Mouse (Mus musculus) stomach, embryonic 16.5 days (tissue): Measurements from ENCODE around the gene Slc16a5. TPM values are rescaled to one million over a fixed set of nuclear protein-coding genes. Genes with fewer than 3 reads are reported as not detected.

Experiments used
- ATAC-seq: fragments of 200-750 bp; cut with Nextera tagmentation; 2 replicates; pipeline ENCODE4 v1.8.0; 2017; ENCODE audit warnings: moderate number of reproducible peaks, moderate TSS enrichment; ENCODE audit not compliant: insufficient read depth, low FRiP score
- H3K27ac ChIP-seq: fragments of 300-500 bp; sonication (generic); 2 replicates; pipeline ENCODE4 v1.5.1; 2014; ENCODE audit warnings: low read length
- H3K27me3 ChIP-seq: fragments of 300-500 bp; sonication (generic); 2 replicates; pipeline ENCODE4 v1.6.1; 2014; ENCODE audit warnings: low read length, control low read depth, mixed read lengths; ENCODE audit not compliant: control insufficient read depth, insufficient read depth
- H3K36me3 ChIP-seq: fragments of 300-500 bp; sonication (generic); 2 replicates; pipeline ENCODE4 v1.6.1; 2014; ENCODE audit warnings: low read length; ENCODE audit not compliant: control insufficient read depth, insufficient read depth
- H3K4me1 ChIP-seq: fragments of 300-500 bp; sonication (generic); 2 replicates; pipeline ENCODE4 v1.6.1; 2014; ENCODE audit warnings: low read length, control low read depth, mixed read lengths; ENCODE audit not compliant: control insufficient read depth, insufficient read depth
- H3K4me2 ChIP-seq: fragments of 300-500 bp; sonication (generic); 2 replicates; pipeline ENCODE4 v1.6.1; 2014; ENCODE audit warnings: low read depth, low read length, mixed read lengths
- H3K4me3 ChIP-seq: fragments of 300-500 bp; sonication (generic); replicated peaks from 2 replicates; pipeline ENCODE4 v1.5.1; 2014; ENCODE audit warnings: mild to moderate bottlenecking, low read length
- H3K9ac ChIP-seq: fragments of 300-500 bp; sonication (generic); 2 replicates; pipeline ENCODE4 v1.6.1; 2014; ENCODE audit warnings: low read length
- H3K9me3 ChIP-seq: fragments of 300-500 bp; sonication (generic); replicated peaks from 2 replicates; pipeline ENCODE4 v1.6.1; 2016; ENCODE audit warnings: low read length, control low read depth; ENCODE audit not compliant: control insufficient read depth
- WGBS: fragments of 180-500 bp; shearing (Covaris S2); extraction: QIAGEN DNeasy Blood & Tissue Kit; methylation state at CpG from one replicate; pipeline ENCODE4 v1.1.7; 2014; 5-methylcytosine and 5-hydroxymethylcytosine counted together
- polyA plus RNA-seq: library from polyadenylated mRNA; unstranded; fragments of >200 nt; fragmentation: Nextera tagmentation; extraction: Ambion mirVana; gene quantifications from 2 replicates; pipeline ENCODE4 v1.2.1, GENCODE M21; 2015

The Slc16a5 gene
- polyA plus RNA-seq, 1 experiment from 2014 or later = 3.7 TPM

- no peaks in the 10 kb centered on the region for H3K27me3 ChIP-seq
- no peak overlapping the region for H3K9ac ChIP-seq
- H3K4me3 ChIP-seq = no peak overlapping the region
- peaks cover 13% of the 10 kb centered on the region for H3K36me3 ChIP-seq
- no peaks in the 10 kb centered on the region; the same call in 1 of the 2 replicates for H3K4me1 ChIP-seq
- 43% methylated on average over 20 of the region's 20 CpGs for WGBS
- peak; percentile 63; the same call in 1 of the 2 replicates for ATAC-seq
- no peaks in the 10 kb centered on the region for H3K9me3 ChIP-seq
- peak overlapping the region; percentile 3; the same call in 1 of the 2 replicates for H3K4me2 ChIP-seq
- H3K27ac ChIP-seq = peak overlapping the region; percentile 48
These were observed 34.6 kb upstream of the Slc16a5 start for GRCm38 (mm10) chr11:115427482-115428331.

- 82% methylated on average over 7 of the region's 7 CpGs for WGBS
- no peak overlapping the region for H3K4me2 ChIP-seq
- peaks cover 13% of the 10 kb centered on the region for H3K36me3 ChIP-seq
- no peak overlapping the region for H3K4me3 ChIP-seq
- H3K9me3 ChIP-seq = no peaks in the 10 kb centered on the region
- no peak overlapping the region for H3K27ac ChIP-seq
- H3K4me1 ChIP-seq = no peaks in the 10 kb centered on the region; the same call in 1 of the 2 replicates
- no peaks in the 10 kb centered on the region for H3K27me3 ChIP-seq
- no peak overlapping the region for H3K9ac ChIP-seq
- no peak for ATAC-seq
These were observed 33.0 kb upstream of the Slc16a5 start for GRCm38 (mm10) chr11:115429307-115429706.

- peaks cover 13% of the 10 kb centered on the region for H3K36me3 ChIP-seq
- H3K4me2 ChIP-seq = no peak overlapping the region
- no peak for ATAC-seq
- H3K4me1 ChIP-seq = peaks cover 2% of the 10 kb centered on the region
- no peaks in the 10 kb centered on the region for H3K27me3 ChIP-seq
- no peak overlapping the region for H3K4me3 ChIP-seq
- no peak overlapping the region for H3K27ac ChIP-seq
- H3K9ac ChIP-seq = no peak overlapping the region
- WGBS = 95% methylated on average over 6 of the region's 6 CpGs
- H3K9me3 ChIP-seq = no peaks in the 10 kb centered on the region
These were observed 31.7 kb upstream of the Slc16a5 start for GRCm38 (mm10) chr11:115430561-115430960.

GRCm38 (mm10) chr11:115432814-115433213 lies 29.5 kb upstream of the Slc16a5 start:
- H3K4me2 ChIP-seq = no peak overlapping the region
- H3K4me3 ChIP-seq = no peak overlapping the region
- no peaks in the 10 kb centered on the region for H3K9me3 ChIP-seq
- H3K4me1 ChIP-seq = peaks cover 9% of the 10 kb centered on the region
- peak; percentile 9; the same call in 1 of the 2 replicates for ATAC-seq
- 58% methylated on average over 4 of the region's 4 CpGs for WGBS
- no peaks in the 10 kb centered on the region for H3K27me3 ChIP-seq
- H3K36me3 ChIP-seq = peaks cover 9% of the 10 kb centered on the region; the same call in 1 of the 2 replicates
- H3K27ac ChIP-seq = no peak overlapping the region
- H3K9ac ChIP-seq = no peak overlapping the region

GRCm38 (mm10) chr11:115433342-115433741 lies 28.9 kb upstream of the Slc16a5 start:
- peak; percentile 26; the same call in 1 of the 2 replicates for ATAC-seq
- H3K4me3 ChIP-seq = no peak overlapping the region
- no peaks in the 10 kb centered on the region for H3K27me3 ChIP-seq
- H3K27ac ChIP-seq = 0 out of 2 replicates have a peak overlapping the region, but pooled peaks have one; percentile 10
- 68% methylated on average over 6 of the region's 6 CpGs for WGBS
- no peak overlapping the region for H3K4me2 ChIP-seq
- H3K36me3 ChIP-seq = peaks cover 9% of the 10 kb centered on the region; the same call in 1 of the 2 replicates
- H3K9me3 ChIP-seq = no peaks in the 10 kb centered on the region
- H3K4me1 ChIP-seq = peaks cover 9% of the 10 kb centered on the region
- no peak overlapping the region for H3K9ac ChIP-seq

GRCm38 (mm10) chr11:115435596-115436337 lies 26.5 kb upstream of the Slc16a5 start:
- no peak overlapping the region for H3K27ac ChIP-seq
- peaks cover 9% of the 10 kb centered on the region for H3K4me1 ChIP-seq
- H3K9me3 ChIP-seq = no peaks in the 10 kb centered on the region
- peak overlapping the region; percentile 49 for H3K4me2 ChIP-seq
- H3K36me3 ChIP-seq = peaks cover 6% of the 10 kb centered on the region; the same call in 1 of the 2 replicates
- no peaks in the 10 kb centered on the region for H3K27me3 ChIP-seq
- ATAC-seq = no peak
- H3K9ac ChIP-seq = peak overlapping the region; percentile 61
- H3K4me3 ChIP-seq = peak overlapping the region; percentile 32
- 6% methylated on average over 31 of the region's 31 CpGs for WGBS

GRCm38 (mm10) chr11:115437571-115438122 lies 24.6 kb upstream of the Slc16a5 start:
- Histone ChIP-seq H3K27ac (no peak overlapping the region), H3K4me3 (no peak overlapping the region), H3K4me1 (peaks cover 9% of the 10 kb centered on the region), H3K36me3 (no peaks in the 10 kb centered on the region), H3K4me2 (no peak overlapping the region), H3K9ac (no peak overlapping the region), H3K27me3 (no peaks in the 10 kb centered on the region), H3K9me3 (no peaks in the 10 kb centered on the region)
- no peak for ATAC-seq
- 70% methylated on average over 5 of the region's 5 CpGs for WGBS

- H3K9ac ChIP-seq = no peak overlapping the region
- H3K27ac ChIP-seq = no peak overlapping the region
- no peaks in the 10 kb centered on the region for H3K27me3 ChIP-seq
- H3K4me1 ChIP-seq = peaks cover 9% of the 10 kb centered on the region
- H3K4me3 ChIP-seq = no peak overlapping the region
- WGBS = 82% methylated on average over 3 of the region's 3 CpGs
- H3K4me2 ChIP-seq = no peak overlapping the region
- no peaks in the 10 kb centered on the region for H3K9me3 ChIP-seq
- ATAC-seq = no peak
- H3K36me3 ChIP-seq = no peaks in the 10 kb centered on the region
These were observed 22.9 kb upstream of the Slc16a5 start for GRCm38 (mm10) chr11:115439326-115439725.
